Mouse (Mus musculus) R1 (cell line): ENCODE measurements around the gene Rhbdf1.
A peak's percentile ranks its signal among the peaks of the same experiment; 100 is the strongest.
"Not testable (repeated sequence)": the region's sequence is repeated elsewhere in the genome, so short reads cannot be mapped to it uniquely, and the experiment has no call there.

ENCODE experiments used
- DNase-seq: peaks from one replicate; pipeline ENCODE4 v3.0.0-alpha.2; 2018; ENCODE audit warnings: low read depth, low spot score

The Rhbdf1 gene

DNA sequence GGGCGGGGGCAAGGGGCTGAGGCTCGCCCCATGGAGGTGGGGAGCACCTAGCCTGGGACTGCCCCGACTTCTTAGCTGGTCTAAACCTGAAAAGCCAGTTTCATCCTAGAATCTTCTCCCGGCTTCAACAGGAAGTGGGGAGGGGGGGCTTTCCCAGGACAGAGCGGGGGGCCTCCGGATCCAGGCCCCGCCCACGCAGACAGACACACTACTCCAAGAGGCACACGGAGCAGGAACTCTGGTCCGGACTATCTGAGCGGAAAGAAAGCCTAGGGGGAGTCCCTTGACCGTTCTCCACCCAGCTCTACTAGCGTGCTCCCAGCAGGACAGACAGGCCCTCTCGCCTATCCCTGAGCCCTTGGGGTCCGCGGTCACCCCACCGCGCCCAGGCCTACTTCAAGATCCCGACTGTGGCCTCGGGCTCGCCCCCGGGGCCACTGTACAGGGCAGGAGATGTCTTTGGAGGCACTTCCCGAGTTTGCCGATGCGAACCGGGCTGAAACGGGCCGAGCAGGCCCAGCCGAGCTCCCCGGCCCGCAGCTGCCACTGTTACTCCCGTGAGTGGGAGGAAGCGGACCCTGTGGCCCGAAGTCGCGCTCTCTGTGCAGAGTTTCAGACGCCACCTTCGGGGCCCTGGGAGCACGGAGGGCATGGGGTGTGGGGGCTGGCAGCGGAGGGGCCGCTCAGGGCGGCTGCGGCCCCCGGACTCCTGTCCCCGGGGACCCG lies 712 bp downstream of the Rhbdf1 start:
- peak; percentile 89 for DNase-seq

DNA sequence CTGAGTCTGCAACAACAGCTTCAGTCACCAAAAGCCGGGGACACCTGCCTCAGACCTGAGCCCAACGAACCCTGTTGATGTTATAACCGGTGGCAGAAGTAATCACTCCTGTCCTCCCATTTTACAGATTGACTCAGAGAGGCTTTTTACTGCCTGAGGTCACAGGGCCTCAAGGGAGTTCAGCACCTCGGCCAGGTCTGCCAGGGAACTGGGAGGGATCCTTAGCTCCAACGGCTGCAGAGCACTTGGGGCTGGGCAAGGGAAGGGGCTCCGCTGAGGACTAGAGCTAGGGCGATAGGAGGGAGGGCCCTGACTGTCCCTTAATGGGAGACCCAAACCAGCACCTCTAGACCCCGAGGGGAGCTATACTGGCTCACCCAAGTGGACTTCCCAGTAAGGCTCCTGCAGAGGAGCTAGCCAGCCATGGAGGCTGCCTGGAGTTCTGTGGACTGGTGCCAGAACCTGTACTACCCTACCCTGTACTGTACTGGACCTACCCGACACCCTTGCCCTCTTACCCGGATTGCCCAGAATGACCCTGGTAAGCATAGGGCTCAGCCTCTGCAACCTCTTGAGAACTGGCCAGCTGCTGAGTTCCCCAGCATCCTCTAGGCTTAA lies 1.4 kb downstream of the Rhbdf1 start:
- peak; percentile 57 for DNase-seq

DNA sequence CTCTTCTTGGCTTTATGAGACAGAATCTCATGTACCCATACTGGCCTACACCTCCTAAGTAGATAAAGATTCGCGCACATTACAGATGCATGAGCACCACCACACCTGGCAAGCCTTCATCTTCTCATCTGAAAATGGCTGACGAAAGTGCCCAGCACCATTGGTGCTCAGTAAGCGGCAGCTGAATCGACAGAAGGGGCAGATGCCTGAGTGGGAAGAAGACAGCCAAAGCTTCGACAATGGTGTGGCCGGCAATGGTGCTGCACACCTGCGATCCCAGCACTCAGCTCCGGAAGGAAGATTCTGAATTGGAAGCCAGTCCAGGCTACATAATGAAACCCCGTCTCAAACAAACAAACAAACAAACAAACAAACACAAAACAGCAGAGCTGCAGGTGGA lies 2.8 kb downstream of the Rhbdf1 start:
- DNase-seq, result no peak

DNA sequence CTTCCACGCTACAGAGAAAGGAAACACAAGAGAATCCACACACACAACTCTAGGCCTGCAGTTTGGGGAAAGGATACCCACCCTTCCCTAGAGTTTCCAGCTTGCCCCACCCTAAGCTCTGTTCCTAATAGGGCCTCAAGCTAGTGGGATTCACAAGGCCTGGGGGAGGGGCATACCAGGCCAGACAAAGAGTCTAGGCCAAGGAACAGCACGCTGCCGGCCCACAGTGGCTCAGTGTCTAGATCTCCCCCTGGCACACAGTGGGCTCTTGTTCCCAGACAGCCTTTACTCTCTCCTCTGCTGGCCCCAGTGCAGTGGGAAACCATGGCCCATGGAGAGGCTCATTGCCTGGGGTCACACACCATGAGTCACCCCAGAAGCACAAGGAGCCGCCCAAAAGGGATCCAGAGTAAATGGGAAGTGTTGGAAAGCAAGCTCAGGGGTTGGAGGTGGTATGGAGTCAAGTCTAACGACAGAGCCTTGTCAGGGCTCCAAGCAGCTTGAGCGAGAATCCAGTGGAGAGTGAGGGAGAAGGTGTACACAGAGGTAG lies 3.5 kb downstream of the Rhbdf1 start:
- peak; percentile 70 for DNase-seq

DNA sequence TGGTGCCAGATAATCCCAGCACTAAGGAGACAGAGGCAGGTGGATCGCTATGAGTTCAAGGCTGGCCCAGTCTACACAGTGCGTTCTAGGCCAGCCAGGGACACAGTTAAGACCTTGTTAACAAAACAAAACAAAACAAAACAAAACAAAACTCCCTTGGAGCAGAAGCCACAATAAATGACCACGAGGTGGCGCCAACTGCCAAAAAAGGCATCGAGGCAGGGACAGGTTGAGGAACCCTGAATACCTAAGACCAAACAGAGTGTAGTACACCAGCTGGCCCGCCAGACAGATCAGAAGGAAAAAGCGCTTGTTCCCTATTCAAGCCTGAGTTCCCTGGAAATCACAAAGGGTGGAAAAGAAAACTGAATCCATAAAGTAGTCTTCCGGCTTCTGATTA lies 5.2 kb downstream of the Rhbdf1 start:
- peak; percentile 92 for DNase-seq

DNA sequence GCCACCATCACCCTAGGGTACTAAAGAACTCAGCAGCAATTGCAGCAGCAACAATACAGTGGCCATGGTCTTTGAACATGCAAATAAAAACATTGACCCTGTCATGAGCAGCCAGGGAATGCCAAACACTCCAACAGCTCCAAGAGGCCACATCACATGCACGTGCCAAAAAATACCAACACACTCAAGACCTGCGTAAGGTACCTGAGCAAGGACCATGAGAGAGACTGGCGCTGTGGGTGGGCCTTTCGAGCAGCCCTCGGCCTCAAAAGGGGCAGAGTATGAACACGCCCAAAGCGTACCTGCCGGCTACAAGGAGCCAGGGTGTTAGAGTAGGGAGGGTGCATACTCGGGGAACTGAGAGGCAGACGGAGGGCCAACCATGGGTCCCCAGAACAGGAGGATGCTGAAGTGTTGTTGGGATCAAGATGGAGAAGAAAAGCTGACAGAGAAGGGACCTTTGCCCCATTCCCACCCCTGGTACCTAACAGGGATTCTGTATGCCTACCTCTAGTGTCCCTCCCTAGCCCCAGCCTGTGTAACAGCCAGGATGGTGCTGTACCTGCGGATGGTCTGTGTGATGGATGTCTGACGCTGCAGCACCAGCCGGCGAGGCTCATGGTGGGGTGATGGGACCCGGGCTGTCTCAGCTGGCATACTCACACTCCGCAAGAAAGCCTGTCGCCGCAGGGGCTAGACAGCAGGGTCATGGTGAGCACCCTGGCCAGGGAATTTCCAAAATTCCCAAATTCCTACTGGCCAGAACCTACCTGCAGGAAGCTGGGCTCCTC lies 6.5 kb downstream of the Rhbdf1 start:
- no peak for DNase-seq

DNA sequence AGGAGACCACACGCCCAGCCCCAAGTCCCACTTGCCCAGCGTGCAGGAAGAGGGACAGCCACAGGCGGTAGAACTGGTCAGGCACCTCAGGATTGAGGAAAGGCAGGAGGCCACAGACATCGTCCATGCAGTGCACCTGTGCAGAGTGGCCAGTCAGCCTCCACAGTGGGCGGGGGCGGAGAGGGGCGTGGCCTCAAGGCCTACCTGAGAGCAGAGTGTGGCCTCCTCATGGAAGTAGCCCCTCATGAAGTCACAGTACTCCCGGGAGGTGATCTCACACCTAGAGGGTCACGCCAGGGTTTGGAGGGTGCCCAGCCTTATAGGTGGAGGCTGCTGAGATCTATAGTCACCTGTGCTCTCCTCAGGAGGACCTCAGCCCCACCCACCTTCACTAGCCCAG lies 11.5 kb downstream of the Rhbdf1 start:
- no peak for DNase-seq

DNA sequence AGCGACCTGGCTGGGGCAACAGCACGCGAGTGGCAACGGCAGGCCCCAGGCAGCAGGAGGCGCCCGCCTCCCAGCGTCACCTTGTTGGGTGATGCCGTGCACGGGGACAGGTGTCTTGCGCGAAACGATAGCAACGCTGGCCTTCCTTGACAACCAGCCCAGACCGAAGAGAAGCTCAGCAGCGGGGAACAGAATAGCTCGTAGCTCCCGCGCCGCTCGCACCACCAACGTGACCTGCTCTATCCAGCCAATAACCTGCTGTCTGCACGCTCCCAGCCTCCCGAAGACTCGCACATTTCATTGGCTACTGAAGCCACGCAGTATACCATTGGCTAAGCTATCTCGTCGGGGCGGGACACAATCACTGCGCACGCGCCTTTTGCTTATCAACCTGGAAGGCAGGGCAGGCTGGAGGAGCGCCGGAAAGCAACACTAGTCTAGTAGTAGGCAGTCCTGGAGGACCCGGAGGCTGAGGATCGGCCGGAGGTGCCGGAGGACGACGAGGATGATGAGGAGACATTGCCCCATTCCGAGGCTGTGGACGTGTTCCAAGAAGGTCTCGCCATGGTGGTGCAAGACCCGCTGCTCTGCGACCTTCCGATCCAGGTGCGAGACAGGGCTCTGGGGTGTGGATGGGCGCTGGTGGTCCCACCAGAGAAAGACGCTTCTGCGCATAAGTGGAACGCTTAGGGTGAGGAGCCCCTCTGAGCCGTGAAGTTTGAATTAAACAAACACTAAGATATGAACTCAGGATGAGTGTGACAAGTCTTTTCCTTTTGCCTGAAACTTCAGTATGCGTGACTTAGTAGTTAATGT lies 16.8 kb downstream of the Rhbdf1 start, which contains the start of gene Snrnp25:
Snrnp25 (plus strand) TSS at position 358 of the 816 bp plus-strand sequence.
- DNase-seq, result peak; percentile 99

DNA sequence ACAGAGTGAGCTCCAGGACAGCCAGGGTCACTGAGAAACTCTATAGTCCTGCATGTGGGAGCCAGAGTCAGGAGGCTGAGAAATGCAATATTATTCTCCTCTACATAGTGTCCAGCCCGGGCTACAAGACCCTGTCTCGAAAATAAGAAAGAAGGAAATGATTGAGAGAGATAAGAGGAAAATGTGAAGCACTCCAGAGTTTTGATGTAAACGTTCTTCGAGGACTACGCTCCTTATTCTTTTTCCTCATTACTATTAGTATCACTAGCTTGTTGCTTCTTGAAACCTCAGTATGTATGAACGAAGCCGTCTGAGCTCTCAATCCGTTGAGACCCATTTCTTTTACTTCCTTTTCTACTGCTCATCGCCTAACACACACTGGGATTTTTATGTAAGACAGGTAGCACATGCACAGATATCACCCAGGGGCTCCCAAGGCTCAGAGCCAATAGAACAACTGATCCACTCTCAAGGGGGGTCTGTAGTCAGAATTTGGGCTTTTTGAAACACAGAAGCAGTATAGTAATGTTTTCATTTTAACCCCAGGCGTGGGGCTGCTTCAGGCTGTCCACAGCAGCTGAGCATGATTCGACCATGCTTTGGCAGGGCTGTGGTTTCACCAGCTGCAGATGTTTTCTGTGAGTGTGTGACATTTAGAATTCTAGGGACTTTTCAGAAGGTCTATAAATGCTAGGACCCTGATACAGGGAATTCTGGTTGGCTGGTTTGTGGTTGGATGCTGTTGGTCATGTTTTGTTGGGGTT lies 20.0 kb downstream of the Rhbdf1 start:
- no peak for DNase-seq

DNA sequence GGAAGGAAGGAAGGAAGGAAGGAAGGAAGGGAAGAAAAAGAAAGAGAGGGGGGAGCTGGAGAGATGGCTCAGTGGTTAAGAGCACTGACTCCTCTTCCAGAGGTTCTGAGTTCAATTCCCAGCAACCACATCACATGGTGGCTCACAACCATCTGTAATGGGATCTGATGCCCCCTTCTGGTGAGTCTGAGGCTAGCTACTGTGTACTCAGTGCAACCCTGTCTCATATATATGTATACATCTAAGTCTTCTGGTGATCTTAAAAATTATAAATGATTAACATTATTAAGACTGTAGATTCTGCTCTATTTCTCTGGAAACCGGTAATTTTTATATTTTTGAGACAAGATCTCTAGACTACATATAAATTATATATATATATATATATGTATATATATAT lies 21.1 kb downstream of the Rhbdf1 start:
- not testable (repeated sequence) for DNase-seq

DNA sequence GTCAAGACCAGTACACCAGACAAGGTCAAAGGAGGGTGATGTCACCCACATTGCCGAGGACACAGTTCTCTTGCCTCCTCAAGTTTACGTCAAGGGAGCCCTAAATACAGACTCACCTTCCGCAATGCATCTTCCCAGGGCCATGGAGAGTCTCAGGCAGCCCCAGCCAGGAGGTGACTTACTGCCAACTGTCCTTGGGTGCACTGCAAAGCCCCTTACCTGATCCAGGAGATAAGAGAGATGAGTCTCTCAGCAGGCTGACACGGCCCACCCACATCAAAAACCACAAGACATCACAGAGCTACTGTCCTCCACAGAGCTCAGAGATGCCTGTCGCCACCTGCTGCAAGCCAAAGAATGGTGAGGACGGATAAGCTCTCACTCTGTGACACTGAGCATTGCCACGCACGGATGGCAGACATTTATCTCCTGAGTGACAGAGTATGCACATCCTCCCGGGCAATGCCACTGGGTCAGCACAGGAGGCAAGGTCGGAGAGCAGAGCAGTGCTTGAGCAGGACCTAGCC lies 22.0 kb downstream of the Rhbdf1 start, which contains the start of gene Il9r:
Il9r (minus strand) TSS at position 205 of the 527 bp plus-strand sequence.
- DNase-seq, result no peak

DNA sequence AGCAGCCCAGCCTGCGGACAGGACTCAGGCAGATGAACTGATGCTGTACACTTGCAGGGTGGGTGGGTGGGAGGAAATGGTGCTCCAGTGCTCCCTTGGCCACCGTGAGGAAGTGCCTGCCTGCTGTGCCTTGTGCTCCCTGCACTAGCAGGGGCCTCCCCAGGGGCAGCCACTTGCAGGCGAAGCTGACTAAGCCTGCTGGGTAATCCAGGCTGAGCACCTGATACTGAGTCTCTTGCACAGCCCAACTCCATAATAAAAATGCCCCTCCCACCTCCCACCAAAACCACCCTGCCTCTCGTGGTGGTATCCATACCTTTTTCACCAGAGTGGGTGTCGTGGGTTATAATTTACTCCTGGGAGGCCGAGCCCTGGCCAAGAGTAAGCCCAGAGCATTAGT lies 22.9 kb downstream of the Rhbdf1 start:
- no peak for DNase-seq

DNA sequence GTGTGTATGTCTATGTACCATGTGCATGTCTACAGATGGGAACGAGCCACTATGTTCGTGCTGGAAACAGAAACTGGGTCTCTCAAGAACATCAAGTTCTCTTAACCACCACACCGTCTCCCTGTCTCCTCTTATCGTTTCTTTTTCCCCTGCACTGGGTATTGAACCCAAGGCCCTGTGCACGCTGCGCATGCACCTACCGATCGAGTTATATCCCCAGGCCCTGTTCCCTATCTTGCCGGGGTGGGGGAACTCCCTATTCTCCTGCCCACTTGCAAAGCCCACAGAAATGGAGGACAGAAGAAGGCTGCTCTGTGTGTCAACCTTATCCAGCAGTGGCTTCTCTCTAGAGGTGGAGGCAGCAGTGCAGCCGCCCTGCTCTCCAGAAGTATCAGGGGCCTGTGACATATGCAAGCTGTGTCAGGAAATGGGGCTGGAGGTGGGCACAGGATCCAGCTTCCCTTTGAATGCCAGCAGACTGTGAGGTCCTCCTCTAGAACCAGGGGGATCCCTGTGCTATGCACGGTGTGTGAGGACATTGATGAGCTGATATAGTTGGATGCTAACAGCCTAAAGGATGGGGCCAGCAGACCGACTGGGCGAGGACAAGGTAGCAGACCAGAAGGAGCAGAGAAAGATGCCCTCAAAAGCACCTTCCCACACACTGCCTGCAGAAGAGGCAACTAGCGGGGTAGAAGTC lies 23.7 kb downstream of the Rhbdf1 start:
- no peak for DNase-seq

DNA sequence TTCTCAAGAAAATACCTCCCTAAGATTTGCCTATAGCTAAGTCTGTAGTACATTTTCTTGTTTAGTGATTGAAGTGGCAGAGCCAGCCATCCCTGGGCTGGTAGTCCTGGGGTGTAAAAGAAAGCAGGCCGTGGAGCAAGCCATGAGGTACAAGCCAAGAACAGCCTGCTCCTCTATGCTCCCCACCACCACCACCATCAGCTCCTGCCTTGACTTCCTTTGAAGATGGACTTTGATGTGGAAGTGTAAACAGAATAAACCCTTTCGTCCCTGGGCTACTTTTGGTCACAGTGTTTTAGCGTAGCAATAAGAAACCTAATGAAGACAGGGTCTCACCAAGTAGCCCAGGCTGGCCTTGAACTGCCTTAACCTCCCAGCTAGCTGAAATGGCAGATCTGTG lies 24.3 kb downstream of the Rhbdf1 start:
- no peak for DNase-seq

DNA sequence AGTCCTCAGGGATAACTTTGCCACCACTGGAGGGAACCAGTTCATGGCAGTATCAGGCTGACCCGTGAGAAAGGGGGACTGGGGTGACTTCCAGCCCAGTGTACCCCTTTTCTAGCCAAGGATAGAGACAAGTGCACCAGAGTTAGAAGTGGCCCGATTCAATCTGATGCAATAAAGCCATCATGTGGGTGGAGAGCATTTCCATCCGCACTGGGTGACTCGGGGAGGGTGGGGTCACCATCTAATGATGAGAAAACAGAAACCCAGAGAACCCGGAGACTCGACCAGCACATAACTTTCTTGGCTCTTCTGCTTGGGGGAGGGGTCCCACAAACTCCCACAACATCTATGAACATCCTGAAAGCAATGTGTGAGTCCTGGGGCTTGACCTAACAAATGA lies 25.4 kb downstream of the Rhbdf1 start:
- no peak for DNase-seq

DNA sequence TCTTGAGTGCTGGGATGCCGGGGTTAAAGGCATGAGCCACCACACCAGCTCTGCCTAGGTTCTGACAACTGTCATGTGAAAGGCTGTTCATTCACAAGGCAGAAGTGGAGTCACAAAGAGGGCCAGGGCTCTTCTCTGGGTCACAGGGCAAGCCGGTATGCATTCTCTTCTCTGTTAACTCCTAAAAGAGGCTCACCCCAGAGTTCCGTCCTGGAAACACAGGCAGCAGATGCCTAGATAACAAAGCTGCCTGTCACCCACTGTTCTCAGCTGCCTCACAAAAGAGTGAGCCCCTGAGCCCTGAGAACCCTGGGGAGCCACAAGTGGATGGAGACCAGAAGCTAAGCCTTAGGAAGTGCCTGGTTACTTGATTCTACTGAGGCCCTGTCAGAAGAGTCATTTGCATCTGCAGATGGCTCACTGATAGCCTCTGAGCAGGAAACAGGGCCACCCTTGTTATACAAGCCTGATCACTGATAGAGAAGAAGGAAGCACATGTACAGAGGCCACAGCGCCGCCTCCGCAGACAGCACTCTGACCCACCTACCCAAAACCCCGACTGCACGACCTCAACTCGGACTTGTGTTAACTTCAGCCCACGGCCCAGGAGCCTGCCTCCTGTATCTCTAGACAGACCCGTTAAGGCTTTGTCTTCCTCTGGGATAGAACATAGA lies 26.1 kb downstream of the Rhbdf1 start:
- DNase-seq, result no peak

DNA sequence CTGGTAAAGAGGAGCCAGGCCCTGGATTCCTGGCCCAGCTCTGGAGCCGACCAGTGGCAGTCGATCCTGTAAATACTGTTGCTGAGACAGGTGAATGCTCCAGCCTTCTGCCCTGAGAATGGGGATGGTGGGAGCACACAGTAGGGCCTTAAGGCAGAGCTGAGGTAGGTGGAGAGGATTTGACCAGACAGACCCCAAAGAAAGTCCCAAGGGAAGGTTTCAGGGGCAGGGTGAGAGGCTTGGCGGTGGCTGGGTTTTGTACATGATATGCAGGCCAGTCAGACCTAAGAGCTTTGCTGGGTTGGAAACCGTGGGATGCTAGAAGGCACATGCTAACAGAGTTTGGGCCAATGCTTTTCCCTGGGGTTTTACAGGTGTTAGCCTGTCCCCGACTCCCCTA lies 27.5 kb downstream of the Rhbdf1 start:
- no peak for DNase-seq

DNA sequence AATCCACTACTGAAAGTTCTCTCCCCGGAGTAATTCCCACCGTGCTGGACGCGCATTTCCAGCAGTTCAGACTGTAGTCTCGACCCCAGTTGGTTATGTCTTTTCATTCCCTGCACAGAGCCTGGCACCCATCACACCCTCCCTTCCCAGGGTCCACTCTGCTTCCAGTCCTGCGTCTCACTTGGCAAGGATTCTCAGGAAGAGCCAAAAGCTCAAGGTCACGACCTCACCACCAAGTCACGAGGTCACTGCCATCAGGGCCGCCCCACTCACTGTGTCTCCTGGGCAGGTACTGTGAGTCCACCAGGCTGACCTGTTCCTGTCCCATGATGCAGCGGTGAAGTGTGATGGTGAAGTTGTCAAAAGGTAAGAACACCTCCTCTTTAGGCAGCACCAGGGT lies 28.0 kb downstream of the Rhbdf1 start:
- no peak for DNase-seq

DNA sequence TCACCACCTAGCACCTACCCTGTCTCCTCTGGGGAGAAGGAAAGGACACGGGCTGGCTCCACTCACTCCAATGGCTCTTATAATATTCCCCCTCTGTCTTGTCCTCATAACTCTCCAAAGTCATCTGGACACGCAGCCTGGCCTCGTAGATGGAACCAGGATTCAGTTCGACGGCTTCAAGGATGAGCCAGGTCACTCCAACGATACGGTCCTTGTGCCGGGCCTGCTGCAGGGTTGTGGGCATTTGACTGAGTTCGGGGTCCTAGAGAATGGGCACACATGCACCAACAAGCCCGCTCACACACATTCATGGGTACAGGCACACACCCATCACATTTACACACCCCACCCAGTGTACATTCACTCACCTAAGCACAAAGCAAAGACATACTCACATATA lies 28.9 kb downstream of the Rhbdf1 start:
- no peak for DNase-seq
